Mouse (Mus musculus): Measurements from ENCODE around the gene Ipo13.
A peak's percentile ranks its signal among the peaks of the same experiment; 100 is the strongest.

The Ipo13 gene

GRCm38 (mm10) chr4:117914591-117915442 is at the start of gene Ipo13:
Gene Ipo13 (minus strand): TSS chr4:117914999.
- DNase-seq (ENCODE audit: low spot score in 2 of 2) = peak; percentile 86 to 99

- DNase-seq (ENCODE audit: low spot score in 2 of 2) = no peak
These were observed 42.7 kb upstream of the Ipo13 start for GRCm38 (mm10) chr4:117957492-117957891.

GRCm38 (mm10) chr4:117947493-117947892 is 32.7 kb upstream of the Ipo13 start:
- DNase-seq (ENCODE audit: low spot score in 2 of 2) = no peak

GRCm38 (mm10) chr4:117946639-117947305 is 32.0 kb upstream of the Ipo13 start:
- peak in 1 of 2 experiments; percentile 46 for DNase-seq (ENCODE audit: low spot score in 2 of 2)

- no peak for DNase-seq (ENCODE audit: low spot score in 2 of 2)
These were observed 28.5 kb upstream of the Ipo13 start for GRCm38 (mm10) chr4:117943317-117943716.

GRCm38 (mm10) chr4:117936964-117937363 is 22.2 kb upstream of the Ipo13 start:
- DNase-seq (ENCODE audit: low spot score in 2 of 2) = no peak

- no peak for DNase-seq (ENCODE audit: low spot score in 2 of 2)
These were observed 19.3 kb upstream of the Ipo13 start for GRCm38 (mm10) chr4:117934081-117934480.

- no peak for DNase-seq (ENCODE audit: low spot score in 2 of 2)
These were observed 18.4 kb upstream of the Ipo13 start for GRCm38 (mm10) chr4:117933248-117933647.

- peak; percentile 67 to 75 for DNase-seq (ENCODE audit: low spot score in 2 of 2)
These were observed 14.6 kb upstream of the Ipo13 start, which contains the start of gene Artn for GRCm38 (mm10) chr4:117929391-117929881. Gene Artn (minus strand): TSS chr4:117929763.

GRCm38 (mm10) chr4:117928699-117929241 is 14.0 kb upstream of the Ipo13 start:
- DNase-seq (ENCODE audit: low spot score in 2 of 2) = peak; percentile 60 to 70

GRCm38 (mm10) chr4:117928234-117928633 is 13.4 kb upstream of the Ipo13 start:
- DNase-seq (ENCODE audit: low spot score in 2 of 2) = no peak

- no peak for DNase-seq (ENCODE audit: low spot score in 2 of 2)
These were observed 12.0 kb upstream of the Ipo13 start for GRCm38 (mm10) chr4:117926545-117927482.

- DNase-seq (ENCODE audit: low spot score in 2 of 2) = no peak
These were observed 10.1 kb upstream of the Ipo13 start for GRCm38 (mm10) chr4:117924916-117925315.

- no peak for DNase-seq (ENCODE audit: low spot score in 2 of 2)
These were observed 8.7 kb upstream of the Ipo13 start for GRCm38 (mm10) chr4:117923450-117923849.

- DNase-seq (ENCODE audit: low spot score in 2 of 2) = no peak
These were observed 6.6 kb upstream of the Ipo13 start for GRCm38 (mm10) chr4:117921358-117921757.

GRCm38 (mm10) chr4:117918762-117919161 is 4.0 kb upstream of the Ipo13 start:
- DNase-seq (ENCODE audit: low spot score in 2 of 2) = no peak

- DNase-seq (ENCODE audit: low spot score in 2 of 2) = no peak
These were observed 3.5 kb upstream of the Ipo13 start for GRCm38 (mm10) chr4:117918261-117918660.

- no peak for DNase-seq (ENCODE audit: low spot score in 2 of 2)
These were observed 3.0 kb upstream of the Ipo13 start for GRCm38 (mm10) chr4:117917847-117918246.

- no peak for DNase-seq (ENCODE audit: low spot score in 2 of 2)
These were observed 2.6 kb upstream of the Ipo13 start for GRCm38 (mm10) chr4:117917402-117917801.

- no peak for DNase-seq (ENCODE audit: low spot score in 2 of 2)
These were observed 1.6 kb upstream of the Ipo13 start for GRCm38 (mm10) chr4:117916386-117916785.

- DNase-seq (ENCODE audit: low spot score in 2 of 2) = no peak
These were observed 798 bp upstream of the Ipo13 start for GRCm38 (mm10) chr4:117915489-117916105.

All from urinary bladder, adult 18-20 months (tissue).